Mouse (Mus musculus) heart, embryonic 14.5 days (tissue): Measurements from ENCODE around the gene Gpr18. TPM values are rescaled to one million over a fixed set of nuclear protein-coding genes. Genes with fewer than 3 reads are reported as not detected.

ENCODE experiments used
- ATAC-seq: fragments of 200-750 bp; cut with Nextera tagmentation; 2 replicates; pipeline ENCODE4 v1.8.0; 2017; ENCODE audit warnings: low read depth, moderate TSS enrichment; ENCODE audit not compliant: insufficient number of reproducible peaks, insufficient read depth, low FRiP score
- H3K27ac ChIP-seq, 2 experiments: fragments of 200-500 bp in 1 of 2; fragments of 300-500 bp in 1 of 2; sonication (generic) in 1 of 2; replicated peaks in 1 of 2; 2 replicates each; pipeline ENCODE4 v1.5.1; 2012 to 2014; ENCODE audit warnings: low read depth in 2 of 2, low read length in 2 of 2, control low read depth in 1 of 2, mild to moderate bottlenecking in 1 of 2, mixed read lengths in 1 of 2; ENCODE audit not compliant: control insufficient read depth in 1 of 2, insufficient read depth in 1 of 2
- H3K27me3 ChIP-seq: fragments of 300-500 bp; sonication (generic); 2 replicates; pipeline ENCODE4 v1.6.1; 2014; ENCODE audit warnings: mild to moderate bottlenecking, low read length, control low read depth; ENCODE audit not compliant: control insufficient read depth, insufficient read depth
- H3K36me3 ChIP-seq: fragments of 300-500 bp; sonication (generic); 2 replicates; pipeline ENCODE4 v1.6.1; 2014; ENCODE audit warnings: mild to moderate bottlenecking, control low read depth, low read length, mixed read lengths; ENCODE audit not compliant: control insufficient read depth, insufficient read depth
- H3K4me1 ChIP-seq, 2 experiments: fragments of 200-500 bp in 1 of 2; fragments of 300-500 bp in 1 of 2; sonication (generic) in 1 of 2; 2 replicates each; pipeline ENCODE4 v1.6.1; 2012 to 2014; ENCODE audit warnings: low read length in 2 of 2, control low read depth in 1 of 2, mixed read lengths in 1 of 2; ENCODE audit not compliant: control insufficient read depth in 2 of 2, insufficient read depth in 2 of 2
- H3K4me2 ChIP-seq: fragments of 300-500 bp; sonication (generic); 2 replicates; pipeline ENCODE4 v1.6.1; 2014; ENCODE audit warnings: mild to moderate bottlenecking, low read length
- H3K4me3 ChIP-seq, 2 experiments: fragments of 200-500 bp in 1 of 2; fragments of 300-500 bp in 1 of 2; sonication (generic) in 1 of 2; 2 replicates each; pipeline ENCODE4 v1.5.1; 2012 to 2014; ENCODE audit warnings: low read length in 2 of 2, mild to moderate bottlenecking in 2 of 2, control low read depth in 1 of 2, low read depth in 1 of 2, moderate library complexity in 1 of 2; ENCODE audit not compliant: control insufficient read depth in 1 of 2, insufficient read depth in 1 of 2
- H3K9ac ChIP-seq: fragments of 300-500 bp; sonication (generic); 2 replicates; pipeline ENCODE4 v1.6.1; 2014; ENCODE audit warnings: mild to moderate bottlenecking, low read length
- H3K9me3 ChIP-seq: fragments of 300-500 bp; sonication (generic); 2 replicates; pipeline ENCODE4 v1.6.1; 2016; ENCODE audit warnings: low read length, control low read depth; ENCODE audit not compliant: control insufficient read depth
- WGBS: fragments of 180-500 bp; shearing (Covaris S2); extraction: QIAGEN DNeasy Blood & Tissue Kit; methylation state at CpG from one replicate; pipeline ENCODE4 v1.1.7; 2014; 5-methylcytosine and 5-hydroxymethylcytosine counted together
- polyA plus RNA-seq: library from polyadenylated mRNA; unstranded; fragments of >200 nt; fragmentation: Nextera tagmentation; extraction: Ambion mirVana; gene quantifications from 2 replicates; pipeline ENCODE4 v1.2.1, GENCODE M21; 2014

Gpr18 gene
- polyA plus RNA-seq, 1 experiment from 2014 or later, result not detected

DNA sequence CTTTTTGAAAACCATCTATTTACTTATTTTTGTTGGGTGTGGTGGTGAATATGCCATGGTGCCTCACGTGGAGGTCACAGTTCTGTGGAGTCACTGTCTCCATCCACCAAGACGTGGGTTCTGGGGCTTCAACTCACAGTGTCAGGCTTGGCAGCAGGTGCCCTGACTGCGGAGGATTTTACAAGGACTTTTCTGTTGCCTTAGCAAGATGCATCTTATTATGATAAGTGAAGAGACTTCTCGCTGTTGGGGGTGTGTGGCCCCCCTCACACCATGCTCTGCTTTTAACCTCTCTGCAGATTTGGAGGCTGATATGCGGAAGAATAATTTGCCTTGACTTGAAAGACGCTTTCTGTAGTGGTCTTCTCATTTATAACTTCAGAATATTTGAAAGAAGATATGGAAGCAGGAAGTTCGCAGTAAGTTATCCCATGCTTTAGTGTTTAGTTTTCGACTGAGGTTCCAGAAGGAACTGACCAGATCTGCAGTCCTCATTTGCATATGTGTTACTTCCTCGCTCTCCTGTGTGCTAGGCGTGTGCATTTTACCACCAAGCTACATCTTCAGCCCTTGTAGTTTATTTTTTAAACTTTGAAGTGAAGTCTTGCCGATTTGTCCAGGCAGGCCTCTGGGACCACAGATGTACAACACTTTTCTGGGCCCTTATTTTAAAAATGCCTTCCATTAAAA lies 8.4 kb downstream of the Gpr18 start:
- Histone ChIP-seq H3K4me1 (peaks cover 2% of the 10 kb centered on the region in 2 experiments; a peak in 2 of 4 replicates), H3K27me3 (no peaks in the 10 kb centered on the region), H3K36me3 (peaks cover 50% of the 10 kb centered on the region), H3K27ac (no peak overlapping the region), H3K4me2 (no peak overlapping the region), H3K9me3 (no peaks in the 10 kb centered on the region), H3K4me3 (no peak overlapping the region), H3K9ac (no peak overlapping the region)
- WGBS, result 88% methylated on average over 11 of the region's 11 CpGs
- ATAC-seq, result no peak

DNA sequence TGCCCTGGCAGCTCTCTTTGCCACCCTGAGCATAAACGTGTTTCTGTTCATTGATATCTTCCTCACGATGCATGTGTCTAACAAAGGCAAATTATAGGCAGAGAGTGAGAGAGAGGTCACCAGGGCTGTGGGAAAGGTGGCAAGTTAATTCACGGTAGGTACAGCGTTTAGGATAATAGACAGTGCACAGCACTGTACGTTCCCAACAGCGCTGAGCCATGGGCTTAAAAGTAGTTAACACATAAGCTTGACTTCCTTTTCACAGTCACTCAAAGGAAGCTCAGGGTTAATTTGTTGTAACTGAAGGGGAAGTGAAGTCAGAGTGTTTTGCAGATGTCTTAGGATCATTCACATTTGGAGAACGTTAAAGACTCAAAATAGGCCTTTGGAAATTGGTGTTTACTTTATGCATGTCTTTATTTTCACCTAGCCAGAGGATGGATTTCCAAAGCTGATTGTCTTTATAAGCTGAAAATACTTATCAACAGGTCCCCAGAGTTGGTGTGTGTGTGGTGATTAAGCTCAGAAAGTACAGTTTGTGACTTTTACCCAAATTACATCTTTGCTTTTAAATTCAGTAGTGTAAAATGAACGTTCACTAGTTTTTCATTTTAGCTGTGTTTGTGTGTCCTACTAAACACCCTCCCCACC lies 9.1 kb downstream of the Gpr18 start:
- Histone ChIP-seq H3K9ac (no peak overlapping the region), H3K9me3 (no peaks in the 10 kb centered on the region), H3K4me3 (no peak overlapping the region), H3K4me2 (no peak overlapping the region), H3K27me3 (no peaks in the 10 kb centered on the region), H3K4me1 (peaks cover 2% of the 10 kb centered on the region in 2 experiments; a peak in 1 of 4 replicates), H3K36me3 (peaks cover 43% of the 10 kb centered on the region), H3K27ac (no peak overlapping the region)
- no peak for ATAC-seq
- 82% methylated on average over 8 of the region's 8 CpGs for WGBS

GRCm38 (mm10) chr14:121904754-121905153 lies 10.8 kb downstream of the Gpr18 start:
- Histone ChIP-seq H3K9ac (no peak overlapping the region), H3K36me3 (peaks cover 39% of the 10 kb centered on the region), H3K9me3 (no peaks in the 10 kb centered on the region), H3K4me2 (no peak overlapping the region), H3K27ac (no peak overlapping the region), H3K27me3 (no peaks in the 10 kb centered on the region), H3K4me3 (no peak overlapping the region), H3K4me1 (peaks cover 2% of the 10 kb centered on the region in 2 experiments; a peak in 1 of 4 replicates)
- 13% methylated on average over 3 of the region's 3 CpGs for WGBS
- ATAC-seq, result no peak

- no peak overlapping the region for H3K4me3 ChIP-seq
- H3K27ac ChIP-seq, result no peak overlapping the region
- no peaks in the 10 kb centered on the region for H3K27me3 ChIP-seq
- WGBS, result 78% methylated on average over 7 of the region's 7 CpGs
- H3K4me1 ChIP-seq, result peaks cover 4 to 12% of the 10 kb centered on the region in 2 experiments
- H3K36me3 ChIP-seq, result peaks cover 28% of the 10 kb centered on the region
- H3K9me3 ChIP-seq, result no peaks in the 10 kb centered on the region
- ATAC-seq, result no peak
- no peak overlapping the region for H3K9ac ChIP-seq
- H3K4me2 ChIP-seq, result no peak overlapping the region
Measured at GRCm38 (mm10) chr14:121903381-121903876, 12.2 kb downstream of the Gpr18 start.

GRCm38 (mm10) chr14:121901511-121901910 lies 14.1 kb downstream of the Gpr18 start:
- no peak for ATAC-seq
- H3K27me3 ChIP-seq, result no peaks in the 10 kb centered on the region
- H3K4me1 ChIP-seq, result peaks cover 6 to 16% of the 10 kb centered on the region in 2 experiments
- no peak overlapping the region for H3K4me2 ChIP-seq
- no peak overlapping the region for H3K4me3 ChIP-seq
- H3K27ac ChIP-seq, result no peak overlapping the region
- no peak overlapping the region for H3K9ac ChIP-seq
- WGBS, result 72% methylated on average over 6 of the region's 6 CpGs
- H3K36me3 ChIP-seq, result peaks cover 12% of the 10 kb centered on the region
- H3K9me3 ChIP-seq, result no peaks in the 10 kb centered on the region

DNA sequence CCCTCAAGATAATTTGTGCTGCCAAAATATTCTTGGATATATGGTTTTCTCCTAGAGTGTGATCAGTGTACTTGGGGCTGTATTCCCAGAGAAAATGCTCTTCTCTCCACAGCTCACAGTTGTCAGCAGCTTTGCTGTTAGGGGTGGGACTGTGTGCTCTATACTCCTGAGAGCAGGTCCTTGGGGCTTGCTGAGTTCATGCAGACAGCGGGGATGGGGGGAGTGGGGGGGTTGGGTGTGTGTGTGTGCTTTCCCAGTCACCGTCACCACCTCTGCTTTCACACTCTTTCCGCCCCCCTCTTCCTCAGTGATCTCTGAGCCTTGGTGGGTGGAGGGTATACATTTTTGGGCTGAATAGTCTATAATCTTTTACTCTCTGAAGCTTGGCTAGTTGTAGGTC lies 16.5 kb downstream of the Gpr18 start:
- Histone ChIP-seq H3K4me2 (no peak overlapping the region), H3K27me3 (no peaks in the 10 kb centered on the region), H3K4me1 (peaks cover 6 to 26% of the 10 kb centered on the region in 2 experiments), H3K9me3 (no peaks in the 10 kb centered on the region), H3K27ac (no peak overlapping the region), H3K4me3 (no peak overlapping the region), H3K9ac (peak overlapping the region; percentile 34), H3K36me3 (no peaks in the 10 kb centered on the region)
- 28% methylated on average over 3 of the region's 3 CpGs for WGBS
- ATAC-seq, result peak; percentile 27; the same call in 1 of the 2 replicates

DNA sequence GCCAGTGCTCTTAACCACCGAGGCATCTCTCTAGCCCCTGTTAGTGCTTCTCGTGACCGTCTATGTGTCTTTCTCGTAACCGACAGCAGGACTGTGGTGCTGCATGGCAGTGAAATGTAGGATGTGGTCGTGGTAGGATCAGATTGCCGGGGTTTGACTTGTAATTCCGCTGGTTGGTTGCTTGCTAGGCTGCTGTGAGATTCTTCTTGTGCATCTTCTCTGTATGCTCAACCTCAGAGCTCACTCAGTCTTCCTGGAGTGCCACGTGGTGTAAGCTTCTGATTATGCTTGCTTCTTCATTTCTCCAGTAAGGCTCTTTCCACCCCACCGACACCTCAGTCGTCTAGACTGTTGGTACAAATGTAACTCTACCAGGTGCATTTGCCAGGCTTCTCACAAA lies 17.1 kb downstream of the Gpr18 start:
- Histone ChIP-seq H3K9ac (no peak overlapping the region), H3K4me2 (no peak overlapping the region), H3K27ac (no peak overlapping the region), H3K4me3 (no peak overlapping the region), H3K27me3 (no peaks in the 10 kb centered on the region), H3K4me1 (peaks cover 6 to 31% of the 10 kb centered on the region in 2 experiments), H3K36me3 (no peaks in the 10 kb centered on the region), H3K9me3 (no peaks in the 10 kb centered on the region)
- 85% methylated on average over 11 of the region's 11 CpGs for WGBS
- no peak for ATAC-seq
